Mouse (Mus musculus) hindbrain, embryonic 11.5 days (tissue): ENCODE results near the gene Asz1. TPM values are rescaled to one million over a fixed set of nuclear protein-coding genes. Genes with fewer than 3 reads are reported as not detected.

ENCODE experiments used
- ATAC-seq: fragments of 200-750 bp; cut with Nextera tagmentation; 2 replicates; pipeline ENCODE4 v1.8.0; 2017; ENCODE audit warnings: mild to moderate bottlenecking, moderate TSS enrichment, moderate library complexity; ENCODE audit not compliant: low FRiP score
- DNase-seq: peaks from one replicate; pipeline ENCODE4 v3.0.0-alpha.2; 2015; ENCODE audit warnings: low spot score
- H3K27ac ChIP-seq: fragments of 300-500 bp; sonication (generic); 2 replicates; pipeline ENCODE4 v1.5.1; 2014; ENCODE audit warnings: mild to moderate bottlenecking, low read depth, low read length
- H3K27me3 ChIP-seq: fragments of 300-500 bp; sonication (generic); 2 replicates; pipeline ENCODE4 v1.6.1; 2014; ENCODE audit warnings: mild to moderate bottlenecking, low read length, moderate library complexity, mixed read lengths; ENCODE audit not compliant: control insufficient read depth, insufficient read depth
- H3K36me3 ChIP-seq: fragments of 300-500 bp; sonication (generic); 2 replicates; pipeline ENCODE4 v1.6.1; 2014; ENCODE audit warnings: mild to moderate bottlenecking, low read length, moderate library complexity, mixed read lengths; ENCODE audit not compliant: control insufficient read depth, insufficient read depth
- H3K4me1 ChIP-seq: fragments of 300-500 bp; sonication (generic); replicated peaks from 2 replicates; pipeline ENCODE4 v1.6.1; 2014; ENCODE audit warnings: low read length, mixed read lengths; ENCODE audit not compliant: control insufficient read depth, insufficient read depth
- H3K4me2 ChIP-seq: fragments of 300-500 bp; sonication (generic); replicated peaks from 2 replicates; pipeline ENCODE4 v1.6.1; 2014; ENCODE audit warnings: mild to moderate bottlenecking, low read depth, low read length
- H3K4me3 ChIP-seq: fragments of 300-500 bp; sonication (generic); 2 replicates; pipeline ENCODE4 v1.5.1; 2014; ENCODE audit warnings: low read depth, low read length
- H3K9ac ChIP-seq: fragments of 300-500 bp; sonication (generic); 2 replicates; pipeline ENCODE4 v1.6.1; 2014; ENCODE audit warnings: low read depth, low read length
- H3K9me3 ChIP-seq: fragments of 300-500 bp; sonication (generic); 2 replicates; pipeline ENCODE4 v1.6.1; 2016; ENCODE audit warnings: low read length; ENCODE audit not compliant: control insufficient read depth
- WGBS: fragments of 180-500 bp; shearing (Covaris S2); extraction: QIAGEN DNeasy Blood & Tissue Kit; methylation state at CpG from one replicate; pipeline ENCODE4 v1.1.7; 2014; 5-methylcytosine and 5-hydroxymethylcytosine counted together
- polyA plus RNA-seq: library from polyadenylated mRNA; unstranded; fragments of >200 nt; fragmentation: Nextera tagmentation; extraction: Ambion mirVana; gene quantifications from 2 replicates; pipeline ENCODE4 v1.2.1, GENCODE M21; 2014

Asz1 gene
- polyA plus RNA-seq, 1 experiment from 2014 or later = not detected

DNA sequence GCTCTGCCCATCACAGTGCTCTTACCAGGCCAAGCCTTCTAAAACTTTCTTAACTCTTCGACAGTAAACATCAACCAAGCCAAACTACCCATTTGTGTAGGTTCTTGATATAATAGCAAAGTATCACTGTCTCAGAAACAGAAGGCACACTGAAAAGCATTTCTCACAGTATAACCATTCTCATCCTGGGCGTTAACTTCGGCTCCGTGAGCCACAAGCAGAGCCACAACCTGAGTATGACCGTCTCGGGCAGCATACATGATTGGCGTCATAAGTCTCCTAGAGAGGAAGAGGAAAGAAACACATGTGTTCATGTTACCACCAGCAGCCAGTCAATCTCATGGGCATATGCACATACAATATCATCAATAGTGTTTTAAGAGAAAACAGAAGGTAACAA is 31.9 kb downstream of the Asz1 start:
- Histone ChIP-seq H3K4me2 (no peak overlapping the region), H3K27me3 (no peaks in the 10 kb centered on the region), H3K4me3 (no peak overlapping the region), H3K4me1 (no peaks in the 10 kb centered on the region), H3K36me3 (no peaks in the 10 kb centered on the region), H3K27ac (no peak overlapping the region), H3K9ac (no peak overlapping the region), H3K9me3 (no peaks in the 10 kb centered on the region)
- DNase-seq (no peak), ATAC-seq (no peak)
- WGBS = 83% methylated on average over 7 of the region's 7 CpGs

DNA sequence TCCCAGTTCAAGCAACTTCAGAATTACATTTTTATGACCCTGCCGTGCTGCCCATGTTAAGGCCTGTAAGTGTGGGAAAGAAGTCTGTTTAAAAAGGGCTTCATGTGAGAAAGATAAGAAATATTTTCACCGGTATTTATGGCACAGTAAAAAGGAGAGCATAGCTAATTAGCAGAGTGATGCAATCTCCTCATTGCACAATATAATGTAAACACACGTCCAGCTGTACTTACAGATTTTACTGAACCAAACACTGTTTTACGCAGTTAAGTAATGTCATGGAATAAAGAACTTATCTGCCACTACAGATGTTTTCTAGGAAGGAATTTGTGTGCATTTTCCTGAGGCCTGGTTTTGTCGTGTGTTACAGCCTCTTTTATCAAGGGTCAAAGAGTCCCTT is 32.3 kb downstream of the Asz1 start:
- Histone ChIP-seq H3K27ac (no peak overlapping the region), H3K36me3 (no peaks in the 10 kb centered on the region), H3K4me1 (no peaks in the 10 kb centered on the region), H3K4me2 (no peak overlapping the region), H3K27me3 (no peaks in the 10 kb centered on the region), H3K9ac (no peak overlapping the region), H3K9me3 (no peaks in the 10 kb centered on the region), H3K4me3 (no peak overlapping the region)
- WGBS = 82% methylated on average over 5 of the region's 5 CpGs
- DNase-seq (no peak), ATAC-seq (no peak)

DNA sequence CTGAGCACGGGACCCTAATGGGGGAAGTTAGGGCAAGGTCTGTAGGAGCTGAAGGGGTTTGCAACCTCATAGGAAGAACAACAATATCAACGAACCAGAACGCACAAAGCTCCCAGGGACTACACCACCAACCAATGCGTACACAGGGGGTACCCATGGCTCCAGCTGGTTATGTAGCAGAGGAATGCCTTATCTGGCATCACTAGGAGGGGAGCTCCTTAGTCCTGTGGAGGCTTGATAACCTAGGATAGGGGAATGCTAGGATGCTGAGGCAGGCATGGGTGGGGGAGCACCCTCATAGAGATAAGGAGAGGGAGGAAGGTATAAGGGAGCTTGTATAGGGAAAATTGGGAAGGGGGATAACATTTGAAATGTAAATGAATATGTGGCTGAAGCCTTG is 51.0 kb downstream of the Asz1 start:
- H3K27ac ChIP-seq = no peak overlapping the region
- WGBS = 83% methylated on average over 4 of the region's 4 CpGs
- no peak for DNase-seq

DNA sequence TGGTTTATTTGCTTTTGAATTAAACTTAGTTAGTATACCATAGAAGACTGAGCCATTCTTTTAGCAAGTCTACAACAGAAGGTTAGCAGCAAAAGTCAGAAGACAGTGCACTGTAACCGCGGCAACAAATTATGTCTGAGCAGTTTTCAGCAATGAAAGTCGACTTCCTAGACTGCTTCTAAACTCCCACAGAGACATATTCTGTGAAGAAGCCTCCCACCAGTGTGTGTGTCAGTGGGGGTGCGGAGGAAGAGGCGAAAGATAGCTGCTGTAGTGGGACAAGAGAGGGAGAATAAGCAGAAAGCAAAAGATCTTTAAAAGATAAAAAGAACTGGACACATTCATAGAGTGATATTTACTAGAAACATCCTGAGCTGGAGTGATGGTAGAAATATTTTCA is 57.2 kb downstream of the Asz1 start:
- 53% methylated on average over 5 of the region's 5 CpGs for WGBS
- H3K9ac ChIP-seq = no peak overlapping the region
- DNase-seq (no peak), ATAC-seq (no peak)
- H3K36me3 ChIP-seq = no peaks in the 10 kb centered on the region
- no peaks in the 10 kb centered on the region for H3K4me1 ChIP-seq
- no peak overlapping the region for H3K4me3 ChIP-seq
- H3K27ac ChIP-seq = no peak overlapping the region
- no peaks in the 10 kb centered on the region for H3K27me3 ChIP-seq
- no peak overlapping the region for H3K4me2 ChIP-seq
- no peaks in the 10 kb centered on the region for H3K9me3 ChIP-seq

More for the DNA sequence above, 51.0 kb downstream of the Asz1 start:
- Histone ChIP-seq H3K4me1 (no peaks in the 10 kb centered on the region), H3K27me3 (no peaks in the 10 kb centered on the region), H3K9ac (no peak overlapping the region), H3K4me3 (no peak overlapping the region), H3K36me3 (no peaks in the 10 kb centered on the region), H3K4me2 (no peak overlapping the region), H3K9me3 (no peaks in the 10 kb centered on the region)
- no peak for ATAC-seq

DNA sequence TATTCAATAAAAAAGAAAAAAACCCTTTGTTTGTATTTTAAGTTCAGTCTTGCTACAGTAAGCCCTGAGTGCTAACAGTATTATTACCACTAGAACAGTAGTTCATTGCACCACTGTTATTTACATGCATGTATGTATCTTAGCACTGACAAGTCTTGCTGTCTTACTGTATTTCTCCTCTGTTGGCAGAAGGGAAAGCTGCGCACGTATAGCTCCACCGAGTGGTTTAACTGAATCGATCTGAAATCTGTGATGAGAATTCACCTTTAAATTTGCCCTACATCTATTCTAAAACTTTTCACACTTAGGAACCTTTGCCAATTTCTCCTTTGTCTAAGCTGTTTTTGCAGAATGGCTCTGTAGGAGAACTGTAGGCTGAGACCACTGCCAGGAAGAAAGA is 64.6 kb downstream of the Asz1 start:
- Histone ChIP-seq H3K4me3 (no peak overlapping the region), H3K4me2 (no peak overlapping the region), H3K27ac (no peak overlapping the region), H3K4me1 (no peaks in the 10 kb centered on the region), H3K9me3 (no peaks in the 10 kb centered on the region), H3K27me3 (no peaks in the 10 kb centered on the region), H3K9ac (no peak overlapping the region), H3K36me3 (no peaks in the 10 kb centered on the region)
- WGBS = 83% methylated on average over 4 of the region's 4 CpGs
- no peak for DNase-seq
- no peak for ATAC-seq

DNA sequence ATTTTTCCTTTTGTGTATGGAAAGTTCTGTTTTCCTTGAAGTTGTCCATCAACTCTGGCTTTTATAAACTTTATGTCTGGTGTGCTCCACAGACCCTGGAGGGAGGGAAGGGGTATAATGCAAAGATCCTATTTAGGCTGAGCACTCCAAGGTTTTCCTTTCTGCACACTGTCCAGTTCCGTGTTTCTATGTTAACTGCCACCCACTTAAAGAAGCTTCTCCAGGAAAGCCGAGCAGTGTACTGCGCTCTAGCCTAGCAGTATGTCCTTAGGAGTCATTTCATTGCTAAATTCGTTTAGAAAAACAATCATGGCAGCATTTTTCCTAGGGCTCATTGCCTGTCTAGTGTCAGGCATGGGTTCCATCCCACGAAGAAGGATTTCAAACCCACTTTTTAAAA is 65.7 kb downstream of the Asz1 start:
- Histone ChIP-seq H3K27ac (no peak overlapping the region), H3K36me3 (no peaks in the 10 kb centered on the region), H3K9me3 (no peaks in the 10 kb centered on the region), H3K27me3 (no peaks in the 10 kb centered on the region), H3K4me1 (no peaks in the 10 kb centered on the region), H3K4me3 (no peak overlapping the region), H3K4me2 (no peak overlapping the region), H3K9ac (no peak overlapping the region)
- DNase-seq = no peak
- no peak for ATAC-seq
- WGBS = 84% methylated on average over 5 of the region's 5 CpGs

DNA sequence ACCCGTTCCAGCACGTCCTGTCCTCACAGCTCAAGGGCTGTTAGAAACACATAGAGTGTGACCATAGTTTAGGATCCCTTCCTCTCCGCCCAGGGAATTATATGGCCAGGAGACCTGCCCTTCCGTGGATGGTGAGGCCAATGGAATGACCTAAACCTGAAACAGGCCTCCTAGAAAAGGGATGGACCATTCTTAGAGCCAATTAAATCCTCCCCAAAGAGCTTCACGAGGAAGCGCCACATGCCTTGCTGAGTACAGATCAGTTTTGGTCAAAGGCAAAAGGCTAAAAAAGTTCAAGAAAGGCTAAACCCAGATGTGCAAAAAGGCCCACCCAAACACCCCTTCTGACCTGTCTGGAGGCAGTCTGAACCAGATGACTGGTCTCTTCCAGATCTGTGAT is 76.6 kb downstream of the Asz1 start:
- Histone ChIP-seq H3K4me1 (no peaks in the 10 kb centered on the region; the same call in 1 of the 2 replicates), H3K27ac (no peak overlapping the region), H3K27me3 (peaks cover 31% of the 10 kb centered on the region), H3K36me3 (no peaks in the 10 kb centered on the region), H3K4me2 (peak overlapping the region; percentile 96), H3K9ac (no peak overlapping the region), H3K4me3 (peak overlapping the region; percentile 44; the same call in 1 of the 2 replicates), H3K9me3 (no peaks in the 10 kb centered on the region)
- ATAC-seq (no peak), DNase-seq (no peak)
- 27% methylated on average over 6 of the region's 6 CpGs for WGBS

DNA sequence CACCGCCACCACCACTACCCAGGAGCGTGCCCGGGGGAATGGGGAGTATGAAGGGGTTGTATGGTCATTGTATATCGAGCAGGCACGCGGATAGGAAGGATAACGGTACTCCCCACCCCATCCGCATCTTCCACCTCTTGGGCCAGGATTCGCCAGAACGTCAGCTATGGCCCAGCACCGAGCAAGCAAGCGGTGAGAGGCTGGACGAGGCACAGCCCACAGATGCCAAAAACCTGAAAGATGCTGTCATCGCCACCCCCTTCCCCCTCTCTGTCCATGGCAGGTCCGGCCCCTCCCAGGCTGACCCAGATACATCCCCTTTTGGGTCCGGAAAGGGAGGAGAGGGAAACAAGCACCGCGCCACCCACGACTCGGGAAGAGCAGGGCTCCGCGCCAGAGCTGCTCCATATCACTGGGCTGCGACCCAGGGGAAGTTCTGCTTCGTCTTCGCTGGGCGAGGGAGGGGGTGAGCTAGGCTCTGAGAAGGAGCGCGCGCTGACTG is 77.3 kb downstream of the Asz1 start:
- H3K9ac ChIP-seq = 0 out of 2 replicates have a peak overlapping the region, but pooled peaks have one; percentile 27
- no peak overlapping the region for H3K27ac ChIP-seq
- peaks cover 31% of the 10 kb centered on the region for H3K27me3 ChIP-seq
- no peaks in the 10 kb centered on the region for H3K36me3 ChIP-seq
- peak overlapping the region; percentile 96 for H3K4me2 ChIP-seq
- no peaks in the 10 kb centered on the region for H3K9me3 ChIP-seq
- H3K4me3 ChIP-seq = peak overlapping the region; percentile 44
- DNase-seq = peak; percentile 48
- peak; percentile 49 for ATAC-seq
- no peaks in the 10 kb centered on the region; the same call in 1 of the 2 replicates for H3K4me1 ChIP-seq
- 1% methylated on average over 27 of the region's 29 CpGs for WGBS

DNA sequence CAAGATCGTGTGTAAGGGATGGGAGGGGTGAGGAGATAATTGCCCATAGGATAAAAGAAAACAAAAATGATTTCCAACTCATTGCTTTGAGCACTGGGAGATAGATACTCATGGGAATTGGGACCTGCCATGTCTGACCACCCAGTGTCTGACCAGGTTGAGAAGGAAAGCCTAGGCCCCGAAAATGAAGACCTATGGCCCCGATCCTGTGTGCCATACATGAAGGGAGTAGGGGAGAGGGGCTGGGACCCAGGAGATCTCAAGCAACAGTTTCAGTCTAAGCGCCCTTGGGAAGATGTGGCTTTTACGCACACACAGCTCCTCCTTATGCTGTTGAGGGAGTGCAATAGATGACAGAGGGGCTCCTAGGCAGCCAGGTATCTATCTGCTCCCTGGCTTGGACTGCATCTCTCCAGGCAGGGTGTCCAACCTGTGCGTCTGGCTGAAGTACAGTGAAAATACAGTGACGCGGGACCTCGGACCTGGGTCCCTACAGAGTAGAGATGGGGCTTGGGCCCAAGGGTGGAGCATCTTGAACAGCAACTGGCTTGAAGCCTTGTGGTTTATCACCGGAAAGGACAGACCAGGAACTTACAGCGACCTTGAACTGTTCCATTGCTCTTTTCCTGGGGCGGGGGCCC is 77.9 kb downstream of the Asz1 start:
- ATAC-seq (peak; percentile 50; the same call in 1 of the 2 replicates), DNase-seq (peak; percentile 44)
- 7% methylated on average over 12 of the region's 12 CpGs for WGBS
- H3K4me2 ChIP-seq = peak overlapping the region; percentile 96
- no peak overlapping the region for H3K27ac ChIP-seq
- H3K9me3 ChIP-seq = no peaks in the 10 kb centered on the region
- peaks cover 31% of the 10 kb centered on the region for H3K27me3 ChIP-seq
- H3K36me3 ChIP-seq = no peaks in the 10 kb centered on the region
- H3K9ac ChIP-seq = no peak overlapping the region
- no peaks in the 10 kb centered on the region; the same call in 1 of the 2 replicates for H3K4me1 ChIP-seq
- peak overlapping the region; percentile 44 for H3K4me3 ChIP-seq
